Mouse (Mus musculus) hindbrain, embryonic 13.5 days (tissue): ENCODE measurements around the gene Tmem110. TPM values are rescaled to one million over a fixed set of nuclear protein-coding genes. Genes with fewer than 3 reads are reported as not detected.

Experiments
- ATAC-seq: fragments of 200-750 bp; cut with Nextera tagmentation; 2 replicates; pipeline ENCODE4 v1.8.0; 2017; ENCODE audit warnings: moderate TSS enrichment; ENCODE audit not compliant: low FRiP score
- H3K27ac ChIP-seq: fragments of 300-500 bp; sonication (generic); 2 replicates; pipeline ENCODE4 v1.5.1; 2015; ENCODE audit warnings: inconsistent platforms, mild to moderate bottlenecking, moderate library complexity
- H3K27me3 ChIP-seq: fragments of 300-500 bp; sonication (generic); 2 replicates; pipeline ENCODE4 v1.6.1; 2015; ENCODE audit warnings: mild to moderate bottlenecking, inconsistent platforms
- H3K36me3 ChIP-seq: fragments of 300-500 bp; sonication (generic); 2 replicates; pipeline ENCODE4 v1.6.1; 2015; ENCODE audit warnings: mild to moderate bottlenecking, inconsistent platforms
- H3K4me1 ChIP-seq: fragments of 300-500 bp; sonication (generic); replicated peaks from 2 replicates; pipeline ENCODE4 v1.6.1; 2015; ENCODE audit warnings: inconsistent platforms
- H3K4me2 ChIP-seq: fragments of 300-500 bp; sonication (generic); 2 replicates; pipeline ENCODE4 v1.6.1; 2015; ENCODE audit warnings: inconsistent platforms, mild to moderate bottlenecking, moderate library complexity
- H3K4me3 ChIP-seq: fragments of 300-500 bp; sonication (generic); 2 replicates; pipeline ENCODE4 v1.5.1; 2015; ENCODE audit warnings: mild to moderate bottlenecking, inconsistent platforms
- H3K9ac ChIP-seq: fragments of 300-500 bp; sonication (generic); 2 replicates; pipeline ENCODE4 v1.6.1; 2015; ENCODE audit warnings: mild to moderate bottlenecking, inconsistent platforms
- H3K9me3 ChIP-seq: fragments of 300-500 bp; sonication (generic); 2 replicates; pipeline ENCODE4 v1.6.1; 2016; ENCODE audit warnings: inconsistent platforms
- WGBS: fragments of 180-500 bp; shearing (Covaris S2); methylation state at CpG from one replicate; pipeline ENCODE4 v1.1.7; 2015; 5-methylcytosine and 5-hydroxymethylcytosine counted together
- polyA plus RNA-seq: library from polyadenylated mRNA; unstranded; fragments of >200 nt; fragmentation: Nextera tagmentation; extraction: Ambion mirVana; gene quantifications from 2 replicates; pipeline ENCODE4 v1.2.1, GENCODE M21; 2015

The Tmem110 gene
- polyA plus RNA-seq: 20.6 and 22.6 TPM in 2 replicates

- WGBS: under 1% methylated on average over 62 of the region's 68 CpGs
- Histone ChIP-seq H3K4me2 (peak within 1 kb of the TSS; percentile 79), H3K36me3 (0 out of 2 replicates have a peak, but pooled peaks cover 3% of the 10 kb centered on the region), H3K27ac (peak within 1 kb of the TSS; percentile 76), H3K27me3 (no peaks in the 10 kb centered on the region), H3K4me1 (peaks cover 21% of the 10 kb centered on the region), H3K9ac (peak within 1 kb of the TSS; percentile 92), H3K9me3 (no peaks in the 10 kb centered on the region), H3K4me3 (peak within 1 kb of the TSS; percentile 82)
- peak; percentile 97 for ATAC-seq
These were observed at the start of gene Tmem110 for GRCm38 (mm10) chr14:30825476-30826131. Tmem110 (plus strand) TSS chr14:30825590.

- Histone ChIP-seq H3K9ac (no peak overlapping the region), H3K4me3 (no peak overlapping the region), H3K27me3 (no peaks in the 10 kb centered on the region), H3K4me1 (no peaks in the 10 kb centered on the region), H3K36me3 (peaks cover 41% of the 10 kb centered on the region), H3K27ac (no peak overlapping the region), H3K4me2 (no peak overlapping the region), H3K9me3 (no peaks in the 10 kb centered on the region)
- 93% methylated on average over 6 of the region's 6 CpGs for WGBS
- ATAC-seq: no peak
These were observed 40.8 kb upstream of the Tmem110 start for GRCm38 (mm10) chr14:30784614-30785013.

GRCm38 (mm10) chr14:30789471-30789870 lies 35.9 kb upstream of the Tmem110 start:
- Histone ChIP-seq H3K27me3 (no peaks in the 10 kb centered on the region), H3K9me3 (no peaks in the 10 kb centered on the region), H3K4me3 (no peak overlapping the region), H3K9ac (no peak overlapping the region), H3K4me2 (no peak overlapping the region), H3K4me1 (no peaks in the 10 kb centered on the region), H3K36me3 (peaks cover 42% of the 10 kb centered on the region), H3K27ac (no peak overlapping the region)
- WGBS: 76% methylated on average over 1 of the region's 1 CpGs
- ATAC-seq: no peak

- WGBS: 93% methylated on average over 3 of the region's 3 CpGs
- no peak overlapping the region for H3K27ac ChIP-seq
- no peak overlapping the region for H3K4me3 ChIP-seq
- H3K9ac ChIP-seq: no peak overlapping the region
- peaks cover 31% of the 10 kb centered on the region for H3K36me3 ChIP-seq
- H3K27me3 ChIP-seq: no peaks in the 10 kb centered on the region
- no peak for ATAC-seq
- H3K9me3 ChIP-seq: no peaks in the 10 kb centered on the region
- H3K4me1 ChIP-seq: no peaks in the 10 kb centered on the region
- no peak overlapping the region for H3K4me2 ChIP-seq
These were observed 32.5 kb upstream of the Tmem110 start for GRCm38 (mm10) chr14:30792871-30793270.

GRCm38 (mm10) chr14:30801756-30802155 lies 23.6 kb upstream of the Tmem110 start:
- no peak for ATAC-seq
- Histone ChIP-seq H3K27me3 (no peaks in the 10 kb centered on the region), H3K4me1 (no peaks in the 10 kb centered on the region), H3K4me2 (no peak overlapping the region), H3K9ac (no peak overlapping the region), H3K27ac (no peak overlapping the region), H3K9me3 (no peaks in the 10 kb centered on the region), H3K36me3 (peaks cover 41% of the 10 kb centered on the region), H3K4me3 (no peak overlapping the region)
- 98% methylated on average over 2 of the region's 2 CpGs for WGBS

GRCm38 (mm10) chr14:30821136-30821535 lies 4.3 kb upstream of the Tmem110 start:
- 93% methylated on average over 3 of the region's 3 CpGs for WGBS
- H3K27me3 ChIP-seq: no peaks in the 10 kb centered on the region

GRCm38 (mm10) chr14:30824456-30824995 lies 864 bp upstream of the Tmem110 start:
- WGBS: 72% methylated on average over 6 of the region's 6 CpGs
- Histone ChIP-seq H3K4me3 (no peak overlapping the region), H3K4me1 (peaks cover 21% of the 10 kb centered on the region), H3K27me3 (no peaks in the 10 kb centered on the region), H3K9me3 (no peaks in the 10 kb centered on the region), H3K27ac (no peak overlapping the region), H3K4me2 (no peak overlapping the region), H3K9ac (no peak overlapping the region), H3K36me3 (peaks cover 8% of the 10 kb centered on the region)
- no peak for ATAC-seq

More at GRCm38 (mm10) chr14:30821136-30821535, 4.3 kb upstream of the Tmem110 start:
- no peak overlapping the region for H3K27ac ChIP-seq
- no peak overlapping the region for H3K9ac ChIP-seq
- H3K4me1 ChIP-seq: peaks cover 5% of the 10 kb centered on the region
- H3K36me3 ChIP-seq: peaks cover 36% of the 10 kb centered on the region
- H3K4me3 ChIP-seq: no peak overlapping the region
- no peak overlapping the region for H3K4me2 ChIP-seq
- no peaks in the 10 kb centered on the region for H3K9me3 ChIP-seq
- no peak for ATAC-seq

GRCm38 (mm10) chr14:30825021-30825475 lies 342 bp upstream of the Tmem110 start:
- H3K27ac ChIP-seq: no peak overlapping the region
- no peak for ATAC-seq
- peak overlapping the region; percentile 82 for H3K4me3 ChIP-seq
- peaks cover 21% of the 10 kb centered on the region for H3K4me1 ChIP-seq
- H3K4me2 ChIP-seq: peak overlapping the region; percentile 79
- H3K27me3 ChIP-seq: no peaks in the 10 kb centered on the region
- H3K9me3 ChIP-seq: no peaks in the 10 kb centered on the region
- H3K36me3 ChIP-seq: peaks cover 3% of the 10 kb centered on the region; the same call in 1 of the 2 replicates
- H3K9ac ChIP-seq: peak overlapping the region; percentile 92; the same call in 1 of the 2 replicates
- 34% methylated on average over 5 of the region's 5 CpGs for WGBS

- H3K9ac ChIP-seq: peak overlapping the region; percentile 92
- no peaks in the 10 kb centered on the region for H3K36me3 ChIP-seq
- H3K9me3 ChIP-seq: no peaks in the 10 kb centered on the region
- H3K27me3 ChIP-seq: no peaks in the 10 kb centered on the region
- H3K4me1 ChIP-seq: peaks cover 26% of the 10 kb centered on the region
- ATAC-seq: peak; percentile 46
- H3K4me3 ChIP-seq: peak overlapping the region; percentile 82
- H3K4me2 ChIP-seq: peak overlapping the region; percentile 79
- no peak overlapping the region for H3K27ac ChIP-seq
- WGBS: 20% methylated on average over 17 of the region's 17 CpGs
These were observed 1.1 kb downstream of the Tmem110 start for GRCm38 (mm10) chr14:30826174-30827140.

GRCm38 (mm10) chr14:30827480-30827879 lies 2.1 kb downstream of the Tmem110 start:
- Histone ChIP-seq H3K27me3 (no peaks in the 10 kb centered on the region), H3K4me1 (peaks cover 26% of the 10 kb centered on the region), H3K9me3 (no peaks in the 10 kb centered on the region), H3K27ac (no peak overlapping the region), H3K36me3 (no peaks in the 10 kb centered on the region), H3K4me2 (peak overlapping the region; percentile 79; the same call in 1 of the 2 replicates), H3K9ac (no peak overlapping the region), H3K4me3 (no peak overlapping the region)
- ATAC-seq: no peak
- 80% methylated on average over 4 of the region's 4 CpGs for WGBS

GRCm38 (mm10) chr14:30828077-30828476 lies 2.7 kb downstream of the Tmem110 start:
- Histone ChIP-seq H3K4me2 (no peak overlapping the region), H3K4me3 (no peak overlapping the region), H3K4me1 (peaks cover 26% of the 10 kb centered on the region), H3K9ac (no peak overlapping the region), H3K27me3 (no peaks in the 10 kb centered on the region), H3K9me3 (no peaks in the 10 kb centered on the region), H3K36me3 (no peaks in the 10 kb centered on the region), H3K27ac (no peak overlapping the region)
- WGBS: 96% methylated on average over 4 of the region's 4 CpGs
- no peak for ATAC-seq
